Mouse (Mus musculus) adrenal gland, adult 18-20 months (tissue): ENCODE measurements around the gene Unc80. TPM values are rescaled to one million over a fixed set of nuclear protein-coding genes. Genes with fewer than 3 reads are reported as not detected.
"Not testable (repeated sequence)": the region's sequence is repeated elsewhere in the genome, so short reads cannot be mapped to it uniquely, and the experiment has no call there.

ENCODE experiments used
- DNase-seq, 2 experiments: peaks; one replicate each; pipeline ENCODE4 v3.0.0; 2021 to 2022; ENCODE audit warnings: low spot score in 2 of 2
- total RNA-seq, 2 experiments: library from RNA; stranded (reverse); gene quantifications; 1 replicate in 1 of 2; 2 replicates in 1 of 2; pipeline ENCODE4 v1.2.3; 2021

The Unc80 gene
- total RNA-seq, 2 experiments from 2014 or later, result 10.8 to 15.8 TPM

DNA sequence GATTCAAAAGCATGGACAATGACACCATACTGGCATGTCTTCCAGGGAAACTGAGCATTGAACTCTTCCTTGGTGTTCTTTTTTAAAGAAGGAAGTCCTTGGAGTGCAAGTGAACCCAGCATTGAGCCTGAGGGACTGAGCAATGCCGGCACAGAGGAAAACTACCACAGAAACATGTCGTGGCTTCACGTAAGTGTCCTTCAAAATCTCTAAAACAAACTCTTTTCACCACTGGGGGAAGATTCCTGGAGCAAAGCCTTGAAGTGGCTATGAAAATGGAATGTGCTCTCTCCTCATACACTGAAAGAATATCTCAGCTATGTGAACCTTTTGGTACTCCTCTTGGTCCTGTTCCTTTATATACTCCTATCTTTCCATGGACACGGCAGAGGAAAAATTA, 140.1 kb downstream of the Unc80 start:
- no peak for DNase-seq

DNA sequence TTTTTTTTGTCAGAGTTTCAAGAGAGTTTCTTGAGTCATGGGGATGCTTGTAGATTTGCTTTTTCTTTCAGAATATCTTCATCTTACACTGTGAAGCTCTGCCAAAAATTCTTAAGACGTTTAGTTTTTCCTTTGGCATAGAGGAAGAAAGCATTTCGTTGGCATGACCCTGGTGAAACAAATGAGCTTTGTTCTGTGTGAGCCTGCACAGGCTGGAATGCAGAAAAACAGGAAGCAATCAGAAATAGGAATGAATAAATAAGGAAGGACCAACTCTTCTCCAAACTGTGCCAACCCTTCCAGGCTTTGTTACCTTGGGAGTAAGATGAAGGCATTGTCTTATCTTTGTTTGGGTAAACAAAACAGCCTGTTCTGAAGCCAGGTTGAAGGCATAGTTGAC, 149.0 kb downstream of the Unc80 start:
- DNase-seq, result no peak

DNA sequence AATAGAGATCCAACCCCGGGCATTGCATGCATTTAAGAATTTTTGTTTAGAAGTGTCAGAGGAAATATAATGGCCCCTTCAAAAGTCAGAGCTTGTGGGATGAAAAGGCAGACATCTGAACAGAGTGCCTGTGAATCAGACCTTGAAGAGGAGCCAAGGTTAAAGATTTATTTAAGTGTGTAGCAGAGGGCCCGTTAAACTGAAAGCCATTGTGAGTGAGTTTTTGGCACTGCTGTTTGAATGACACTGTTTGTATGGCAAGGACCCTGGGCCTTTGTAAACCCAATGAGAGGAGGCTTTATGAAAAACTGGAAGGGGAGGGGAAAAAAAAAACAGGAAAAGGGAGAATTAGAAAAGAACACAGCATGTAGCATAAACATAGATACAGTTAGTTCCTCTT, 170.0 kb downstream of the Unc80 start:
- no peak for DNase-seq

DNA sequence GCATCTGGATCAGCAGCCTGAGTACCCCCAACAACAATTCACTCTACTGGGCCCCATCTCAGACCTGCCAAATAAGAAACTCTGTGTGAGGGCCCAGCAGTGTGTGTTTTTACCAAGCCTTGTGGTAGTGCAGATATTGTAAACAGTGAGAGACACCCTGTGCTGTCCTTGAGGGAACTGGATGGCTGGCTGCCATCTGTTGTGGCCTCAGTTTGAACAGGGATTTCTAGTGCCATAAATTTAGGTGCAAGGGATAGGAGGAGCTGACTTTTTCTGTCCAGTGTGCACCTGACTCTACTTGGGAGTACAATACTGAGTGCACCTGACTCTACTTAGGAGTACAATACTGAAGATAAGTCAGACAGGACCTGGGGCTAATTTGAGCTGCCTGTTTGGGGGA, 178.7 kb downstream of the Unc80 start:
- DNase-seq, result peak in 1 of 2 experiments; percentile 14

DNA sequence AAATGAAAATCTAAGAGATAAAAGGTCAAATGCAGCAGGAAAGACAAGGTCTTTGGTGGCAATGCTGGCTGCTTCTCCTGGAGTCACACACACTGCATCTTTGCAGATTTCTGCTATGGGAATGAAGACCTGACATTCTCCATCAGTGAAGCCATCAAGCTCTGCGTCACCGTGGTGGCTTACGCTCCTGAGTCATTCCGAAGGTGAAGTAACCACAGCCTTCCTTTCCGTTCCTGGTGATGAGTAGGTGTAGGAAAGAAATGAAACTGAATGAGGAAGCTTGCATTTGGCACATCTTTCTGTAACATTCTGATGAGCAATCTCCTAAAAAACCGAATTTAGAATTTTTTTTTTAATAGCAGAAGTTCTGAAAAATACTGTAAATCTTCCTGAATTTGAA, 181.4 kb downstream of the Unc80 start:
- no peak for DNase-seq

DNA sequence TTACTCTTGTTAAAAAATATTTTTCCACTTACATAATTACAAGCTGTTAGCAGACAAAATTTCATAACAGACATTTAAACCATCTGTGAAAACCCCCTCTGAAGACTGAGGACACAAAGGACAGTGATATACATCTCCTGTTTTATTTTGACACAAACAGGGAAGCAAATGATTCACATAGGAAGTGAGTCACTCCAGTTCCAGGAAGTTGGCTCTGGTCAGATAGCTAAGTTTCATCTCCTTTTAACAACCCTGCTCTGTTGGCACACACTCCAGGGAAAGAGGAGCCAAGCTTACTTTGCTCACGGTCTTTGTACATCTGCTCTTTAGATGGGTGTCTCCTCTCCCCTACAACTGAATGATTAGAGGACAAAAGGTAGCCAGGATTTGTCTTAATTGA, 181.8 kb downstream of the Unc80 start:
- no peak for DNase-seq

DNA sequence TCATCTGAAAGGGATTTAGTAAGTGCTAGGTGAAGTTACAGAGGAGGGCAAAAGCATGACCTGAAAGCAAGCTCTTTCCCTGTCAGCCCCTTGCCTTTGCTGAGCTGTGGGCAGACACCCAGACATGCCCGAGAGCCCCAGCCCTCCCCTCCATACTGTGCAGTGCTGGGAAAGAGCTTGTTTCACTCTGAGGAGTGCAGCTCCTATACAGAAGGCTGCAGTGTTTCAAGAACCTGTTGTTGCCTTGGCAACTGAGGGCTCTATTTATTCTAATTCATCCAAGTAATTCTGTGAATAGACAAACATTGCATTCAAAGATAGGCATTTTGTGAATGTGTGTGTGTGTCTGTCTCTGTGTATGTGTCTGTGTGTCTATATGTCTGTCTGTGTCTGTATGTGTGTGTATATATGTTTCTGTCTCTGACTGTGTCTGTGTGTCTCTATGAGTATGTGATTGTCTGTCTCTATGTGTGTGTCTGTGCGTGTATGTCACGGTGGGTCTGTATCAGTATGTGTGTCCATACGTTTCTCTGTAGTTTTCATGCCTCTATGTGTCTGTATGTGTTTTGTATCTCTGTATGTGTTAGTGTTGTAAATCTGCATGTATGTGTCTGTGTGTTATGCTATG, 187.1 kb downstream of the Unc80 start:
- no peak for DNase-seq

DNA sequence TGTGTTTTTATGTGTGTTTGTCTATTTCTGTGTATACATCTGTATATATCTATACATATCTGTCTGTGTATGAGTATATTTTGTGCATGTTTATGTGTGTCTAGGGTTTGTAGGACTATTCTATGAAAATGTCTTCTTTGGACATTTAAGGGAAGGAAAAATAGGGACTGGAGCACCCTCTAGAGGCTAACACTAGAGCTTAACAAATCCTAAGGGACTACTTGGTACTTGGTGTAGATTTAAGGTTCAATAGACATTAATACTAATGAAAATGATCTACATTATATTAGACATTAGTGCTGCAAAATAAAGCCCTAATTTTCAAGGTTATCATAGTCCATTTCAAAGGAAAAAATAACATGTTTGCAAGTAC, 187.6 kb downstream of the Unc80 start:
- no peak for DNase-seq

DNA sequence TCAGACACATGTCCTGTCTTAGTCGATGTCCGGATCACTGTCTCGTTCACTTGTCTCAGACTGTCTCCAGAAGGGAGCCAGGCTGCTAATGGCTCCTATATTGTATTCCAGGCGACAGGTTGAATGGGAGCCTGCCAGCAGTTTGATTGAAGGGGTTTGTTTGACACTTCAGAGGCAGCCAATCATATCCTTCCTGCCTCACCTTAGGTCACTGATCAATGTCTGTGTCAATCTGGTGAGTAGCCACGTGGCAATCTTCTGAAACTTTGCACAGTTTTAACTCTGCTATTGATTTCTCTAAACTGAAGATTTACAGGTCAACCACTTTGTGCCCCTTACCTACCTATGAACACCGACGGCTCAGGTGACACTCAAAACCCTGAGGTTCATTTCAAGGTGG, 203.3 kb downstream of the Unc80 start:
- no peak for DNase-seq

DNA sequence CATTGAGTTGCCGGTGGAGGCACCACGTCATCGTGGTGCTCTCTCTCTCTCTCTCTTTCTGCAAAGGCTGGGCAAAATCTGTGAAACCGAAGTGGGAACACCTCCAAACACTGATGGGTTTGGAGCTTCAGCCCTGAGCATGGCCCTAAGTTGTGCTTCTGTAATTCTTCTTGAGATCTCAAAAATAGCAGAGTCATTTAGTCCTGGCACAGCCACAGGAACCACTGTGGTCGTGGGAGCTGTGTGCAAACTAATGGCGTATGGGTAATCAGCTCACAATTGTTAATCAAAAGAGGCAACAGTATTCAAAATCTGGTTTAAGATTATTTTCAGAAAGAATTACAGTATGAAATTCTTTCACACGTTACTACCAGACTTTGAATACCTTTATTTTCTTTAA, 204.6 kb downstream of the Unc80 start:
- DNase-seq, result no peak

DNA sequence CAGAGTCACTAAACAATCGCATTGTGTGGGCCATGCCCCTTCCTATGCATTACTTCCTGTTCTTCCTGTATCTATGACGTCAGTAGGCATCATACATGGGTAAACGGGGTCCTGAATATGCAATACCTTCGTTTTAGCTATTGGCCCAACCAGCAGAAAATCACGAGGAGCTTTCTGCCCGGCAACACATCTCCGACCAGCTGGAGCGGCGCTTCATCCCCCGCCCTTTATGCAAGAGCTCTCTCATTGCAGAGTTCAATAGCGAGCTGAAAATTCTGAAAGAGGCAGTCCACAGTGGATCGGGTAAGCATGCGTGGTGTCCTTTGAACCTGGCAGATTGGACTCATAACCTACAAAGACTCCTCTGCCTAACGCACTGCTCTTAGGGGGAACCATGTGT, 209.8 kb downstream of the Unc80 start:
- no peak for DNase-seq

DNA sequence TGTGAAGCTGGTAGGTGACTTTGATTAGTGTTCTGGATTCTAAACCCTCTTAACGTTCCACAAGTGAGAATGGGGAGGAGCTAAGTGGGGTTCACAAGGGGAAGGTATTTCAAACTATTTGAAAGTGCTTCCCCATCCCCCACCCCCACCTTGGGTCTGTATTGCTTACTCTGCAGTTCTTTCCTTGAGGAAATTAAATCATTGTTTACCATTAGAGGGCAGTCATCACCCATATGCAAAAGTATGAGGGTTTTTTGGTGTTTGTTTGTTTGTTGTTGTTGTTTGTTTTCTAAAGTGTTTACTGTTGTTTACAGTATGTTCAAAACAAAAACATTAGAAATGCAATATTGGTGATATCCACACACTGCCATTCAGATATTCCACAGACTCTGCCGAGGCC, 210.5 kb downstream of the Unc80 start:
- DNase-seq, result no peak

DNA sequence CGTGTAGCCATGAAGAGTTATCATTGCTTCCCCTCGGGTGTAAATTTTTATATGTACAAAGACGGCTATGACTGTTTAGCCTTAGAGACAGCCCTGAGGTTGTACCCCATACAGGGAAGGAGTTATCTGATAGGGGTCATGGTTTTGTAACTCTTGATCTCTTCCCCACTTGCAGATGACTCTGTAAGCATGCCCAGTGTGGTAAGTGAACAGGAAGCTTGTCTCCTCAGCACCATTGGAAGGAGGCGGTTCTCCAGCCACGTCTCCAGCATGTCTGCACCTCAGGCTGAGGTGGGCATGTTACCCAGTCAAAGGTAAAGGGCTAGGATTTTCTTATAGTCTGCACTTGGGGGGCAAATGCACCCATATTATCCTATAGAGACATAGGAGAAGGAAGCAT, 214.8 kb downstream of the Unc80 start:
- DNase-seq, result no peak

DNA sequence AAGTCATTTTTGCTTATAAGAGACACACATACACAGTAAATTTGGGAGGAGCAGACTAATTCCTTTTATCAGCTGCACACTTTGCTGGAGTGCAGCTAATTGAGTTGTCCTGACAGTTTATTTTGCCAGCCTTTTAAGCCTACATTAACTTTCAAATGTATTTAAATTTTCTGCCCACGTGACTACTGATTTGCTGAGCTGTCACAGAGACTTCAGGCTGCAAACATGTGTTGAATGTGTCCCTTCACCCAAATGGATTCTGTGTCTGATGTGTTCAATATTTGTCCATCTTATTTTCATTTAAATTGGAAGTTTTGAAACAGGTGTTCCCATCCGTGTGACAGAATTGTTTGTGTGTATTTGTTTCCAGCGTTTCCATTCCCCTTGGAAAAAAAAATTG, 223.6 kb downstream of the Unc80 start:
- DNase-seq, result no peak

DNA sequence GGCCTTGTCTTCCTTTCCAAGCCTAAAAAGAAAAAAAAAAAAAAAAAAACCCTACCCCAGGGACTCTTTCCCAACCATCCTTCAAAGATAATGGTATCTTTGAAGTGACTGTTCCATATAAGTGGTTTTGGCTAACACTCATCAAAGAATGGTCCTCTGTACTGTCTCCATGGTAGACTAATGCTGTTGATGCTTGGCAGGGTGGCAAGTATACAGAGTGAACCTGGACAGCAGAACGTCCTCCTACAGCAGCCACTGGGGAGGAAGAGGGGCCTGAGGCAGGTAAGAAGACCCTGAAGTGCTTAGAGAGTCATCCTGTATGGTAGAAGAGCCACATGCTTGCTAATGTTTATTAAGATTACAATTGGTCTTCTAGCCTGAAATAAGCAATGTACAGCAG, 224.1 kb downstream of the Unc80 start:
- DNase-seq, result no peak

DNA sequence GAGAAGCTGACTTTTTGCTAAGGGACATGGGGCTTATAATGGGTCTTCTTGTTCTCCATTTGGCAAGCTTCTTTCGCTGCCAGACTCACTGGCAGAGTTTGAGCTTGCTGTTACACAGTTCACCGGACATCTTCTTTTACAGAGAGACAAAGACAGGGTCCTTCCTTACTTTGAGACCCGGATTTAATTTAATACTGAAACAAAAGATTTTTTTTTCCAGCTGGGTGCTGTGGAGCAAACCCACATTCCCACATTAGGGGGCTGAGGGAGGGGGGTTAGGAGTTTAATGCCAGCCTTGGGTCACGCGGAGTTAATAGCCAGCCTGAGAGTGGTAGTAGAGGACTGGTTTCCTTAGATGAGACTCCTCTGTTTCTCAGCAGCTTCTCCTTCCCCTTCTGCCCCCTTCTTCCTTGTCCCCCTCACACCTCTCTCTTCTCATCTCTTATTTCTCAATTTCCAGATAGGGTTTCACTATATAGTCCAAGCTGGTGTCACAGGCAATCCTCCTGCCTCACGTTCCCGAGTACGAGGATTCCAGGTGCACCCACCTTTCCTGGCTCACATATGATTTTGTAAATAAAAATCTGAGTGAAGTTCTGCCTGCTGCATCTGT, 224.7 kb downstream of the Unc80 start:
- no peak for DNase-seq

DNA sequence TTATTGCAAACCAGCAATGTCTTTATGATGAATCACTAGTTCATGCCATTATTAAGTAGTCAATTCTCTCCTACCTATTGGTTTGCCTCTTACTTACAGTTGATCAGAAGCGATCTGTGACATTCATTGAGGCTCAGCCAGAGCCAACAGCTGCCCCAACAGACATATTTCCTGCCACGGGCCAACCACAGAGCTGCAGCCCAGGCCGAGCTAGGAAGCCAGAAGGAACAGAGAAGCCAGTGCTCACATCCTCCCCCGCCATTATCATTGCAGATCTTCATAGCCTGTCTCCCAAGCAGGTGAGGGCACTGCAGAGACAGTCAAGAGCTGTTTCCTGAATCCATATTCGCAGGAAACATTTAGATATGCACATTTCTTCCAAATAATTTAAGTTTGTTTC, 226.1 kb downstream of the Unc80 start:
- no peak for DNase-seq

DNA sequence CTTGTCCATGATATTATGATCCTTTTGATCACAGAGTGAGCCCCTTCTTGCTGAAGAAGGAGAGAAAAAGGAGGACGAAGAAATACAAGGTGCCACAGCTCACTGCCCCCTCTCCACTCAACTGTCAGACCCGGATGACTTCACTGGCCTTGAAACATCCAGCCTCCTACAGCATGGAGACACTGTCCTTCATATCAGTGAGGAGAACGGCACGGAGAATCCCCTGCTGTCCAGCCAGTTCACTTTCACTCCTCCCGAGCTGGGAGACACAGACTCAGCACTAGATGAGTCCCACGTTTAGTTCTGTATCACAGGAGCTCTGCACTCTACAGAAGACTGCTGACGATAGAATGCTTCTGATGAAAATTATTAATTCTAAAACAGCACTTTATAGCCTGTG, 227.1 kb downstream of the Unc80 start:
- peak in 1 of 2 experiments; percentile 12 for DNase-seq

DNA sequence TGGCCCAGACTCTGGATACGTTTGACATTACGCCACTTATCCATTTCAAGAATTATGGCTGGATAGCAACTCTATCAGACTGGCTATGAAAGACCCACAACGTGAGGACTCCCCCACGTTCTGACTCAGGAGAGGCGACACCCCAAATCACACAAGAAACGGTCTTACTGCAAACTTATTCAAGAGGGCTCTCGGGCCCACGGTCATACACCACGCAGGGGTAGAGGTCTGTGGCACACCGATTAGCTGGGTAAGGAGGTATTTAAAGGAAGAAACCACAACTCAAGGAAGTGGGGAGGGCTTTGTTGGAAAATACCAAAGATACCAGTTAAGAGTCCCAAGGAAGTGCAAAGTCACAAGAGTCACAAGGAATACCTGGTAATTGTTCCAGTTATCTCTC, 231.5 kb downstream of the Unc80 start:
- not testable (repeated sequence) for DNase-seq

DNA sequence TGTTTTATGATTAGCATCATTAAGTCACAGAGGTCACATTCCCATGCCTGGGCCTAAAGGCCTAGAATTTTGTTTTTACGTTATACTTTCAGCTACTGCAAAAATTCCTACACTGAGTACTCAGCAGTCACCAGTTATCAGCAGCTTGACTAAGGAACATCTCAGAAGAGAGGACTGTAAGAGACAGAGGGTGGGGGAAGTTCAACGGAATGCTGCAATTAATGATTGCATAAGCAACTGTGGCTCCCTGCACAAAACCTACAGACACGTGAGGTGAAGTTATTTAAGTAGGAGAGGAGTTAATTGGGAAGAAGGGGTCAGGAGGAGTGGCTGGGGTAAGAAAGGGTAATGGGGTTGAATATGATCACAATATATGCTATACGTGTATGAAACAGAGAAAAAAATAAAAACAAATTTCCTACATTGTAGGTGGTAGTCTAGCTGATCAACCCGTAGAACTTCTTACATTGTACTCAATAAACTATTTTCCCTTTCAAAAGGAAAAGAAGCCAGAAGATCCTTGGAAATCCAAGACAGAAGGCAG, 232.1 kb downstream of the Unc80 start:
- DNase-seq, result no peak

DNA sequence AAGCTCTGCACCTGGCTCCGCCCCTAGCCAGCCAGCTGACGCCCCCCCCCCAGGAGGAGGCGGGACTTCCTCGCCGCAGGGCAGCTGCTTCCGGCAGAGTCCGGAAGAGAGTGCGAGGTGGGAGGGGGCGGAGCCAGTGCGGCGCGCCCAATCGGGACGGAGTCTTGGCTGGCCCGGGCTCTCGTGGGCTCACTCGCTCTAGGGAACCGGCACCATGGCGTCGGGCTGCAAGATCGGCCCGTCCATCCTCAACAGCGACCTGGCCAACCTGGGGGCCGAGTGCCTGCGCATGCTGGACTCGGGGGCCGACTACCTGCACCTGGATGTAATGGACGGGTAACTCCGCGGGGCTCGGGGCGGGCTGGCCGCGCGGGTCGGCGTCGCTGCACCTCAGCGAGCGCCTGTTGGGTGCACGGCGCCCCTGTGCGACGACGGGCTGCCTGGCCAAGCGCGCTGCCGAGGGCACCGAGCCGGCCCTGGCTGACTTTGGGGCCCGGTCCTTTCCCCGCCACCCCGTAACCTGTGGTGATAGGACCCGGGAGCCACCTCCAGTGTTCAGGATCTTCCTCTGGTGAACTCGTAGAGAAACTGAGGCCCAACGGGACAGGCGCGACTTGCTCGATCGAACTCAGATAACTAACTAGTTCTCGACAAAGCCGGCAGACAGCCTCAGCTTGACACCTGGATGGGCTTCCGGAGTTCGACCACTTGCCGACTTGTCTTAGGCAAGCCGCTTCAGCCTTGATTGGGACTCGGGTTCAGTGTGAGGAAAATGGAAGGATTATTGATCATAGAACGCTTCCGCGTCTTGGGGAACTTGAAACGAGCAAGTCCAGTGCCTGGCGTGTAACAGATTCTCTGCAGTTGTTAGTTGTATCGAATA, 232.8 kb downstream of the Unc80 start, which contains the start of gene Rpe:
Gene Rpe, plus strand, starts transcription at position 139 of the 883 bp plus-strand sequence.
- peak; percentile 89 to 90 for DNase-seq

DNA sequence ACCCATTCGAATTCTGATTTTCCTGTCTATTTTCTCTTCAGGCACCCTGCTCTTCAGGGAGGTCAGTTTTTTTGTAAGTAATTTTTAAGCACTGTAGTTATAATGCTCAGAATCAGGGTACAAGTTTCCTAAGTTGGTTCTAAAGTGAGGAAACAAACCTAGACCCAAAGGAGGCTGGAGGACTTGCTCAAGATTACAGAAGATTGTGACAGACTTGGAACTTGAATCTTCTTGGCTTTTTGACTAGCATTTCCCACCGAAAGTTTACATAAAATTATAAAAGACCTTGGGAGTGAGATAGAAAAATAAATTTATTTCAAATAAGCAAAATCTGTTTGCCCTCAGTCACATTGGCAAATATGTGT, 233.4 kb downstream of the Unc80 start:
- no peak for DNase-seq
